Mouse (Mus musculus) liver (tissue): ENCODE measurements around the gene Creld1.

Experiments used
- DNase-seq: peaks from one replicate; pipeline ENCODE4 v3.0.0-alpha.2; 2020; ENCODE audit warnings: mixed read lengths

Creld1 gene

GRCm38 (mm10) chr6:113483100-113483615, at the start of gene Creld1:
Gene Creld1 (plus strand): TSS chr6:113483297.
- DNase-seq, result peak; percentile 96

DNA sequence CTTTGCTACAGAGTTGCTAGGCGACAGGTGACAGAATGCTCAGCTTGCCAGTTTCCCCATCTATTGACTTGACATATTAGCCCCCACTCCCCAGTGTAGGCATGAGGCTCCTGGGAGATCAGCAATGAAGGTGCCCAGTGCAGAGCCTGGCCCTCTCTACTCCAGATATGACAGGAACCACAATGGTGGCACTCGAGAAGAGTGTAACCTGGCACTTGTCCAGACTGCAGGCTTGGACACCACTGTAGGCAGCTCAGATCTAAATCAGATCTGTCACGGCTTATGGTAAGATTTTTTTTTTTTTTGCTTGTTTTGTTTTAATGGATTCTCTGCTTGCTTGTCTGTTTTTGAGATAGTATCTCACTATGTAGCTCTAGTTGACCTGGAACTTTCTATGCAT, 49.4 kb upstream of the Creld1 start:
- no peak for DNase-seq

DNA sequence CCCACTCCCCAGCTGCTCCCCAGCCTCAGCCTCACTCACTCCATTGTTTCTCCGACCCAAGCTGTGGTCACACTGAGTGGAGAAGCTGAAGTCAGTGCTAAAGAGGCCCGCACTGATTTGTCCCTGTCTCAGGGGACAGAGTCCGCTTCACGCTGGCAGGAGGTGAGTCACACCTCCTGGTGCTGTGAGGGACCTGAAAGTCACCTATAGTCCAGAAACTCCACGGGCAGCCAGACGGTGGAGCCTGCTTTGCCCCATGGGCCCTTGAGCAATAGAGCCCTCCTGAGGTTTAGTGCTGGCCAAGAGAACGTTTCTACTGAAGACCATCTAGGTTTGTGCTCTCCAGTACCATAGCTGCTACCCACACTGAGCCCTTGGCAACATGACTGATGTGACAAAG, 48.4 kb upstream of the Creld1 start:
- DNase-seq, result no peak

DNA sequence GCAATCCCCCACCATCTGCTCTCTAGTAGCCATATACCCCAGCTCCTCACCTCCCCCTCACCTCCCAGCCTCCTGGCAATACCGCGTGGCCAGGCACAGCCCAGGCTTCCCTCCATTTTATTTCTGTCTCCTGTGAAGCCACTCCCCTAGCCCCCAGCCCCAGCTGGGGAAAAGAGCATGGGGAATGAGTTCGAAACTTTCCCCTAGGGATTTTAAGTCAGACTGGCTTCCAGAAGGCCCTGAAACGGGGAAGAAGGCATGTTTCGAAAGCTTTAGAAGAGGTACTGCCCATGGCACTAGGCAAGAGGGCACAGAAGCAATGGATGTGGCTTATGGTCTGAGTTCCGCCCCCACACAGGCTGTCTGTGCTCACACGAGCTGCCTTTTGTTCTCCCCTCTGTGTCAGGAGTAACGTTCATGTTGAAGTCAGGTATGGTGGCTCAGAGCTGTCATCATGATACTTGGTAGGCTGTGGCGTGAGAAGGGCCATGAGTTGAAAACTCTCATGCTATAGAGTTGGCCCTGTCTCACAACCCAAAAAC, 47.4 kb upstream of the Creld1 start, which contains the start of gene Cidec:
TSS of gene Cidec (minus strand) at position 97 of the 542 bp plus-strand sequence.
- DNase-seq, result no peak

DNA sequence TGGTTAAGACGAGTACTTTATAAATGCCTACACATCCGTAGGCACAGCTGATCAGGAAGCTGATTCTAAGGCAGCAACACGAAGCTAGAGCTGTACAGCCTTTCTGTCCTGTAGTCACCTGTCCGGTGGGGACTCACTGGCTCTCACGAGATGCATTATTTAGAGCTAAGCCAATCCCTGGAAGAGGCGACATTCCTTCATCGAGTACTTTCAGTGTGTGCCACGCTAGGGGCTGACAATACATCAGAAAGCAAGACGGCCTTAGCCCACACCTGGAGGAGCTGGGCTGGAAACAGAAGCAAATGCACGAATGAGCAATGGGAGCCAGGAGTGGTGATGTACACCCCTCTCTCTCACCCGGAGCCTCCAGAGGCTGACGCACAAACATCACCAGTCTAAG, 46.0 kb upstream of the Creld1 start:
- DNase-seq, result no peak

GRCm38 (mm10) chr6:113438721-113439430, 44.2 kb upstream of the Creld1 start:
- DNase-seq, result no peak

DNA sequence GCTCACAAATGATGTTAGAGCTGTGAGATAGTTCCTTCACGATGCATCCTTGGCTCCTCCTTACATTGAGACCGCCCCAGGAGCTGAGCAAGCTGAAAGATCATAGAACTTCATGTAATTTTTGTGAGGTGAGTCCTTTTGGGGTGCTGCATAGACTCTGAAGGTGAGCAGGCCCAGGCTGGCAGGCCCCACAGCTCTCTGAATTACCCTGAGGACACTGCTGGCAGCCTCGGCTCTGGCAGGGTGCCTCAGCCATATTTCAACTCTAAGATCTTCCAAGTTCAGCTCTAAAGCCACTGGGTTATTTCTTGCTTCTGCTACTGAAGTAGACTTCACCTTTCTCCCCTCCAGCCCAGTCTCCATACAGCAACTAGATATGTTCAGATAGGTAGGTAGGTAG, 42.4 kb upstream of the Creld1 start:
- DNase-seq, result no peak

- peak; percentile 87 for DNase-seq
These were observed 41.9 kb upstream of the Creld1 start for GRCm38 (mm10) chr6:113441147-113441680.

DNA sequence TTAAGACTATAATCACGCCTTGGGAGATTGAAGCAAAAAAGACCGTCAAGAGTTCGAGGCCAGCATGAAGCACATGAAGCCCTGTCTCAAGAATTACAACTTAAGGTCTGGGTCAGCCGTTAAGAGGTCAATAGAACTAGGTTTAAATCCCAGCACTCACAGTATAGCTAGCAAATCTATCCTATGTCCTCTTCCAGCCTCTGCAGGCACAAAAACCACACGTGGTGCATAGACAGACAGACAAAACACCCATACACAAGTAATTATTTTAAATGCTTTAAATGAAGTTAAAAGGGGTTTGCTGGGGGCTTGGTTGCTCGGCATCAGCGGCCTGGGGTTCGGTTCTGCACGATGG, 41.0 kb upstream of the Creld1 start:
- no peak for DNase-seq

- DNase-seq, result peak; percentile 91
These were observed 40.5 kb upstream of the Creld1 start, which contains the start of gene Jagn1 for GRCm38 (mm10) chr6:113442442-113443090. Gene Jagn1 (plus strand): TSS chr6:113442569.

DNA sequence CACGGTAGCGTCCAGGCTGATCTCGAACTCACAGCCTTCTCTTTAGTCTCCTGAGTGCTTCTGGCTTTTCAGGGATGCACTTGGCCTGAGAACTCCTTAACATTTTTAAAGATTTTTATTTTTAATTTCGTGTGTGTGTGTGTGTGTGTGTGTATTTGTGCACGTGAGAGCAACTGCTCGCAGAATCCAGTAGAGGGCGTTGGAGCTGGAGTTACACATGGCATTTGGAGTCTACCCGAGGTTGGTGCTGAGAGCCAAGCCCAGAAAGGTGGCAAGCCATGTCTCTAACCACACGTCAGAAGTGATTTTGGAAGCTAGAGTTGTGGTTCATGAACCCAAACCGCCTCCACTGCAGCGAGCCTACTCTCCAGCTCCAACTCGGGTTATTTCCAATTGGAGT, 40.0 kb upstream of the Creld1 start:
- no peak for DNase-seq

GRCm38 (mm10) chr6:113444207-113444965, 38.7 kb upstream of the Creld1 start:
- no peak for DNase-seq

DNA sequence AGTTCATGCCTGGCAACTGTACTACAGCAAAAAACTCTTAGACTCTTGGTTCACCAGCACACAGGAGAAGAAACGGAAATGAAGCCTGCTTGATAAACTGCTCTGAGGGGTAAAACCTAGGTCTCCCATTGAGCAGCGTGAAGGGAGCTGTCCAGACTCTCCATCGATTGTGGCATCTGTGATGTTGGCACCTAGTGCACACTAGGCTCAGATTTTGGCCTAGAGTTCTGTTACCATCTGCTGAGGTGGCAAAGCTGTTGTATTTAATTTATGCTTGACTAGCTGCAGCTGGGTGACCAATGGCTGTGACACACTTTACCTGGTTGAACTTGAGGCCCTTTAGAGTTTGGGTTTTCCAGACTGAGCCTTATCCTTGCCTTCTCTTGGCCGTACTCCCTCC, 35.5 kb upstream of the Creld1 start:
- no peak for DNase-seq

DNA sequence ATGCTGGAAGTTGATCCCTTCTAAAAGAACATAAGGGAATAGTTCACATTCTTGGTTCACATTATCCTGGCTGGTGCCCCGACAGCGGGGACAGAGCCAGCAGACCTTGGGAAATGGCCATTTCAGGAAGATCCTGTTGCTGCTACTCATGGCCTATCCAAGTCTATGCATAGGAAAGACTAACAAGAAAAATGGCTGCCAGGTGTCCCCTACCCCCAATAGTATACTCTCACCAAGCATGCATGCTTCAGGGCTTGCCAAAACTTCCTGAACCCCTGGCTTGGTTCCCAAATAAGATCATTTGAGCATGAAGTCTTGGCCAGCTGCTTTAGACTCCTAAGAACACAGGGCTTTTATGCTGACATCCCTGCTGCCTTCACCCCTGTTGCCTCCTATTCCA, 31.3 kb upstream of the Creld1 start:
- no peak for DNase-seq

GRCm38 (mm10) chr6:113455007-113455406, 28.1 kb upstream of the Creld1 start:
- no peak for DNase-seq

DNA sequence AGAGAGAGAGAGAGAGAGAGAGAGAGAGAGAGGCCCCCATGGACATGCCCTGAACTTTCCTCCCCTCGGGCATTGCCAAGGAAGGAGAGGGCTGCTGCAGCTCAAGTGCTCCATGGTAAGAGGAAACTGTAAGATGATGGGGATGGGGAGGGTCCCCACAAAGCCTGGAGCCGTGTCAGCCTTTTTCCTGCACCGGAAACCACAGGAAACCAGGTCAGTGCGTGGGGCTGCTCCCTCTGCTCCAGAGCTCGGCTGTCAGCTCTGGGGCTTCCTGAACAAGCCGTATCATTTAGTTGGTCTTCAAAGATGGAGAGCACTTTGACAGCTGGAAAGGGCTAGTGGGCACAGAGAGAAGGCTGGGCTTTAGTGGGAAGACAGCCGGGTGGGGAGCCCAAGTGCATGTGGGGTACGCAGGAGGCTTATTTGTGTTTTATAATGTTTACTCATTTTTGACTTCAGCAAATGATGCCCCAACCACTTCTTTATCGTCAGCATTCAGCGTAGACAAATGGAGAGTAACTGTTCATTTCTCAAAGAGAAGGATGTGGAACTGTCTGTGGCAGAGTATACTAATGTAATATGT, 25.1 kb upstream of the Creld1 start, which contains the start of gene Il17re:
TSS of gene Il17re (plus strand) at position 533 of the 583 bp plus-strand sequence.
- no peak for DNase-seq

DNA sequence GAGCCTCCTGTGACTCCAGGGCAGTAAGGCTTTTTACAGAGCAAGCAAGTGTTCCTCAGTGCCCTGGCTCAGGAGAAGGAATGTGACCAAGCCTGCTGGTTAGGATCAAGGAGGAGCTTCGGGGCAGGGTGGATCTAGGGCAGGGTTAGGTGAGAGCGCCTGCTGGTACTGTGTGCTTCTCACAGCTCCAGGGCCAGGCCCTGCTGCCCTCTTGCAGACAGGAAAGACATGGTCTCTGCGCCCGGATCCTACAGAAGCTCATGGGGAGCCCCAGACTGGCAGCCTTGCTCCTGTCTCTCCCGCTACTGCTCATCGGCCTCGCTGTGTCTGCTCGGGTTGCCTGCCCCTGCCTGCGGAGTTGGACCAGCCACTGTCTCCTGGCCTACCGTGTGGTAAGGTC, 24.5 kb upstream of the Creld1 start:
- DNase-seq, result no peak

DNA sequence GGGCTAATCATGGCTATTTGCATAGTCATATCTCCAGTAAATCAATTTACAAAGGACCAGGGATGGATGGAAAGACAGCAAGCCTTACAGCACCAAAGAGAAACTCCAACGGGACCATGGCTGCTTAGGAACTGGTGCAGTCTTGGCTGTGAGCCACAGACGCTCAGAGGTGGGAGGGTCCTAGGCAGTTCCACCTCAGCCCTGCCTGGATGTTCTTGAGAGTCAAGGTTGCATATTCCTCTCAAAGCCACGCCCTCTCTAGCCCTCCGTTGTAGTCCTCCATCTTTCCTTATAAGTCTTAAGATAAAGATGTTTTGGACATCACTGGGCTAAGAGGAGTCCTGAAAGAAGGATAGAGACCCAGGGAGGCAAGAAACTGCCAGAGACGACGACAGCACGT, 19.1 kb upstream of the Creld1 start:
- DNase-seq, result no peak

DNA sequence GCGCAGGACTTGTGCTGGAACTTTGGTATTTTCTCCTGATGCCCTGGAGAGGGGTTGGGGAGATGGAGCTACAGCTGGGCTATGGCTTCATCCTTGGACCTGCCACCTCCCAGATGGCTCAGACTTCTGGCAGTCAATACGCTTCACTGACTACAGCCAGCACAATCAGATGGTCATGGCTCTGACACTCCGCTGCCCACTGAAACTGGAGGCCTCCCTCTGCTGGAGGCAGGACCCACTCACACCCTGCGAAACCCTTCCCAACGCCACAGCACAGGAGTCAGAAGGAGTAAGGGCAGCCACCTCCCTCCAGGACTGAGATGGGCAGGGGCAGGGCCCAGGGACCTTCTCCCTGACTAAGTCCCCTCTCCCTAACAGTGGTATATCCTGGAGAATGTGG, 17.5 kb upstream of the Creld1 start:
- no peak for DNase-seq

- DNase-seq, result no peak
These were observed 14.6 kb upstream of the Creld1 start for GRCm38 (mm10) chr6:113468512-113468911.

DNA sequence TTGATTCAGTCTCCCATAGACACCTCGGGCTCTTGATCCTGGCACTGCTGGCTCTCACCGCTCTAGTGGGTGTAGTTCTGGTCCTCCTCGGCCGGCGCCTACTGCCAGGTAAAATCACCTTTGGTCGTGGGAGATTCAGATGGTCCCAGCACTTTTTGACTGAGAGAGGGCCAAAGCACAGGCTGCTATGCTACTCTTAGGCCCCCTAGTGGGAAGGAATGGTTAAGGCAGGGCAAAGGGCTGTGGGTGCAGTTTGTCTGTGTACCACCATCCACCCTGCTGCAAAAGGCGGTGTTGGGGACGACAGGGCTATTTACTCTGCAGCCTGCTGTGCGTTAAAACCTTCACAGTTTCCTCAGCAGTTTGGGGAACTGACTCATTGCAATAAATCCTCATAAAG, 14.1 kb upstream of the Creld1 start:
- peak; percentile 64 for DNase-seq

DNA sequence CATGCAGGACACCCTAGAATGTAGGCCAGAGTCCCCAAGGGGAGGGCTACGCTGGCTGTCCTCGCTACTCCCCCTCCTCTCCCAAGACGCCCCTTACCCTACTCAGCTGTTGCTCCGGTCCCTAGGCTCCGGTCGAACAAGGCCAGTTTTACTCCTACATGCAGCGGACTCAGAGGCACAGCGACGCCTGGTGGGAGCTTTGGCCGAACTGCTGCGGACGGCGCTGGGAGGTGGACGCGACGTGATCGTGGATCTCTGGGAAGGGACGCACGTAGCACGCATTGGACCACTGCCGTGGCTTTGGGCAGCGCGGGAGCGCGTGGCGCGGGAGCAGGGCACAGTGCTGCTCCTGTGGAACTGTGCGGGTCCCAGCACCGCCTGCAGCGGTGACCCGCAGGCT, 13.7 kb upstream of the Creld1 start:
- DNase-seq, result peak; percentile 70
